Mouse (Mus musculus): ENCODE measurements around the gene Arhgap10.
A peak's percentile ranks its signal among the peaks of the same experiment; 100 is the strongest.

The Arhgap10 gene

DNA sequence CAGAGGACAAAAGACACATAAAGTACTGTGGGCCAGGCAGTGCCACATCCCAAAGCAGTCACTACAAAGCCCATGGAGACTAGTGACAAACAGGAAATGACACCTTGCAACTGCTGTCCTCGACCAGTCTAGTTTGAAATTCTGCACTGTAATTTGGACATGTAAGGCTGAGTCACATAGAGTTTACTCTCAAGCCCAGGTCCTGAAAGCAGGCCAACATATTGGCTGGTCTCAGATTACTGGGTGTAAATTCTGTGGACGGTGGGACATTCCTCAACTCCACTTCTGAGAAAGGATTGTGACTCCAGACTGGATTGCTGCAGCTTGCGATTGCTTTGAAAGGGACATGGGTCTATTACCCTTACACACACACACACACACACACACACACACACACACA lies 229.7 kb downstream of the Arhgap10 start:
- no peak for DNase-seq (ENCODE audit: low read depth, low spot score)

DNA sequence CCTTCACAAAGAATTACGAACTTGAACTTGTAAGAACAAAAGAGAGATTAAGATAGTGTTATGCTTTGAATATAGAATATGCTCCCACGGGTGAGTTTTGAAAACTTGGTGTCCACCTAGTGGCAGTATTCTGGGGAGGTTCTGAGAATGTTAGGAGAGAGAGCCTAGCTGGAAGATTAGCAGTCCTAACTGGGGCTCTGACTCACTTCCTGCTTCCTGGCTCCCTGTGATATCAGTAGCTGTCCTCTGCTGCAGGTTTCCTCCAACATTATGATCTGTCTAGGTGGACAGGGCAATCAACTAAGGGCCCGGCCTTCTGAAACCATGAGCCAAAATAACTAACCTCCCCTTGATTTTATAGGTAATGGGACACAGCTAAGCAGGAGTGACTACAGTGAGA lies 233.3 kb downstream of the Arhgap10 start:
- DNase-seq (ENCODE audit: low read depth, low spot score): no peak

DNA sequence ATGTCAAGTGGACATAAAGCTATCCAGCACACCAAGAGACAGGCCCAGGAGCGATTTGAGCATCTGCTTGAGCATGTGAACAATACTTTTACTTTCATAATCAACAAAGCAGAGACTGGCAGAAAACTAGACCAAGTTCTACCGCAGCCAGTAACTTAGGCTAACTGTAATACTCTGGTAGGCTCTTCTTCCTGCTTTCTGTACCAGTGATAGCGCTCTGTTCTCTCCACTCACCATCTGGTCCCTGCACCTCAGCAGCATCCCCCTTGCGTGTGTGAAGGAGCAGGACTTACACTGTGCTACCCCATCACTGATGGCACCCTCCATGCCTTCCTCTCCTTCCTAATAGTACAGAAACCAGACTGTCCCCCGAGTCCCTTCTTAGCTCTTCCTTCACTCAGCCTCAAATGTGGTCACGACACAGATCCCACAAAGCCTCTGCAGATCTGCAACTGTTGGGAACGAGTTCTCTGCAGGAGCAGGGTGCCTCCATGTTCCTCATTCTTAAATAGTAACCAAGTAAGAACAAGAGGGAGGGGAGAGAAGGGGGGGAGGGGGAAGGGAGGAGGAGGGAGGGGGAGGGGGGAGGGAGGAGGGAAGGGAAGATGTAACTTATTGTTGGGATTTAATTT lies 235.0 kb downstream of the Arhgap10 start:
- no peak for DNase-seq (ENCODE audit: low read depth, low spot score)

DNA sequence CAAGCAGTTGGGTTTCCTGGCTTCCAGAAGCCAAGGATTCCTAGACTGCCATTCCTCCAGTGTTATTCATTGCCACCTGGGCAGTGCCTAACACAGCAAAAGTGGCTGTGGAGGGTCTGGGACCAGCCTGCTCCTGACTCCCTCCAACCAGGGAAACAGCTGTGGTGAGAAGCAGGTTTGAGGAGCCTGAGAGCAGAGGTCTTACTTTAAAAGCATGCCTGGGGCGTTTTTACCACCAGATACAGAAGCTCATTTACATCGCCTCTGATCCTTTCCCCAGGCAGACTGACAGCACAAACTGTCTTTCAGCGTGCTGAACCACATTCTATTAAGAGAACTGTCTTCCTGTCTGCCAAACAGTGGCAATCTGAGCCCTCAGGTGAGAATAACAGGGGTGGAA lies 237.8 kb downstream of the Arhgap10 start:
- DNase-seq (ENCODE audit: low read depth, low spot score): no peak

DNA sequence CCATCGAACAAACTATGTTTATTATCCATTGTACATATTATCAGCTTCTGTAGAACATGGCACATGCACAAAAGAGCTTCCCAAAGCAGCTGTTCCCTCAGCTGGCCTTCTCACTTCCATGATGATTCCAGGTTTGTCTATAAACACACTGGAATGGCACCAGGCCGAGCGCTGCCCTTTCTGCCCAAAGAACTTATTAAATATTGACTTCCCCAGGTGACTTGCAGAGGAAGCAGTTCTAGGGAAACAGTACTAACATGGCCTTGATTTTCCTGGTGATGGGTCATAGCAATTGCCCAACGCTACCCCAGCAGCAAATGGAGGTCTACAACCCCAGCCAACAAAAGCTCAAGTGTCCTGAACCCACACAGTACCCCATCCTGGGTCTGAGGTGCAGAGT lies 239.5 kb downstream of the Arhgap10 start:
- no peak for DNase-seq (ENCODE audit: low read depth, low spot score)

DNA sequence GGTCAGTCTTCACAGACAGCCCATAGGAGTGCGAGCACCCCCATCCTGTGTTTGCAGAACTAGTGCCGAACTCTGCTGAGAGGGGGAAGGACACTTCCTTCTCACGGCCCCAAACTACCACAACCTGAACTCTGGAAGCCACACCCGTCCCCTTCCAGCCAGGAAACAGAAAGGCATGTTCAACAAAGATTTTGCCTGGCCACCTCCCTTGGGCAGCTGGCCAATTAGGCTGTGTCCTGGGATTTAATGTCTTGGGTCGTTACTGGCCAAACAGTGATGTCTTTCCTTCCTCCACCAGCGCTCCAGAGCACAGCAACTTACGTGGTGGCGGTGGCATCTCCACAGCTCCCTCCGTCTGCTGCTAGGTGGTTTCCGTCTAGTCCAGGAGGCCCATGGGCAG lies 240.9 kb downstream of the Arhgap10 start:
- DNase-seq (ENCODE audit: low read depth, low spot score): no peak

DNA sequence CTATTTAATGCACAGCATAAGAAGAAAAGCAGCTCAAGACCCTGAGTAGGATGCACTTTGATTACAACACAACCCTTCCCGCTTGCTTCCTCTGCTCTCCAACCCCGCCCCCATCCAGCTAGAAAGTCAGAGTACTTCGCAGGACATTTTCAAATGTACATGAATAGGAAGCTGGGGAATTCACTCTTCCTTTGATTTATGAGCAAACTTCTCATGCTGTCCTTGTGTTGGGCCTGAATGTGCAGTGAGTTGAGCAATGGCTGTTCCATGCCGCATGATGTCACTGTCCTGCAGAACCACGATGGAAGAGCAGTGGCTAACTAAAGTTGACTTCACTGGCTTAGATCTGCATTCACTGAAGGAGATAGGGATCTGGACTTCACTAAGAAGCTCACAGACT lies 242.2 kb downstream of the Arhgap10 start:
- no peak for DNase-seq (ENCODE audit: low read depth, low spot score)

DNA sequence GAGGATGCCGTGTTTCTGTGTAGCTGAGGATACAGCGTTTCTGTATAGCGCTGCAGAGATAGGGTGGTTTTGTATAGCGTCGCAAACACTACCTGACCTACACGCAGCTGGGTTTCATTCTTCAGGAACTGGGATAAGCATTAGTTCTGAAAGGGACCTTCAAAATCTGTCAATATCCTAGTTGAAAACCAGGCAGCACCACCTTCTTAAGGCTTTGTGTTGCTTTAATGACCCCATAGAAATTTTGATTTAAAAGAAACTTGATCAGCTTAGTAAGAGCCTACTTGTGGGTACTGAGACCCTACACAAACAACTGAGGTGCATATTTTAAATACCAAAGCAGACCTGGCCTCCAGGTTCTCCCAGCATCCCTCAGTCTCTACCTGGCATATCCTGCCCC lies 245.6 kb downstream of the Arhgap10 start:
- DNase-seq (ENCODE audit: low read depth, low spot score): peak; percentile 53

DNA sequence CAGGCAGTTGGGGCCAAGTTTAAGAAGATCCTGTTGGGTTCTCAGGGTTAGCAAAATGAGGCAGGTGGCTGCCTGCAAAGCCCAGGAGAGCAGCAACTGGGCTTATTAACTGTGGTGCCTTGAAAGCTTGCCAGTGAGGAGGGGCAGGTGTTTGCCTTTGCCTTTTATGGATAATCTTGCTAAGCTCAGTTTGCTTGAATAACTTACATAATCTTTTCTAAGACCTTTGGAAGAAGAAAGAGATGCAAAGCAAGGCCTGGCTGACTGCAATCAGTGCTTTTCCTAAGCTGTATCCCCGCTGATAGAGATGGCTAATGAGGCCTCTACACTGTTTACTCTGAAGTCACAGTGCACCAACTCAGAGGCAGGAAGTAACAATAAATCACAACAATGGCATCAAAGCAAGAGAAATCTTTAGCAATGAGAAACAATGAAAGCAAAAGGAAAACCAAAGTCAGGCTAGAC lies 249.8 kb downstream of the Arhgap10 start:
- DNase-seq (ENCODE audit: low read depth, low spot score): no peak

DNA sequence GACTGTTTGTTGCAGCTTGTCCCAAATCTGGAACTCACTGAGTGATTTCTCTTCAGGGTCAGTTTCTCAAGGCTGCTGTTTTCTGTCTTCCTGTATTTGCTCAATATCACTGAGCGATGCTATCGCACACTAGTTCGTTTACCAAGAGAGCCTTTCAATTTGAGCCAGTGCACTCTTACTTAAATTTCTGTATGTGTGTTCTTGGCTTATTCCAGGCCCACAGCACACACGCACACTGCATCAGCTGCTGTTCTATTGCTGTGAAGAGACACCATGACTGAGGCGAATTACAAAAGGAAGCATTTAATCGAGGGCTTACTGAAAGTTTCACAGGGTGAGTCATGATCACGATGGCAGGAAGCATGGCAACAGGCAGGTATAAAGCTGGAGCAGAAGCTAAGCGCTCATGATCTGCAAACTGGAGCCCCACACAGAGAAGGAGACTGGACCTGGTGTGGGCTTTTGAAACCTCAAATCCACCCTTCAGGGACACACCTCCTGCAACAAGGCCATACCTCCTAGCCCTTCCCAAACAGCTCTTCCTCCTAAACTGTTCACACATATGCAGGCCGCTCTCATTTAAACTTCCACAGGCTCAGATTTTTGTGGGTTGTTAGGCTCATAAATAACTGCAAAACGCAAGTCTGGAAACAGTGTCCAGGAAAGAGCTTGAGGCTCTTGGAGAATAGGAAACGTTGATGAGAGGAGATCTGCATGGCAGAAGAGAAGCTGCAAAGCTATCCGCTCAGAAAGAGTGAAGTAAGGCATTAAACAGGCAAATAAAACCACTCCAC lies 255.3 kb downstream of the Arhgap10 start:
- no peak for DNase-seq (ENCODE audit: low read depth, low spot score)

DNA sequence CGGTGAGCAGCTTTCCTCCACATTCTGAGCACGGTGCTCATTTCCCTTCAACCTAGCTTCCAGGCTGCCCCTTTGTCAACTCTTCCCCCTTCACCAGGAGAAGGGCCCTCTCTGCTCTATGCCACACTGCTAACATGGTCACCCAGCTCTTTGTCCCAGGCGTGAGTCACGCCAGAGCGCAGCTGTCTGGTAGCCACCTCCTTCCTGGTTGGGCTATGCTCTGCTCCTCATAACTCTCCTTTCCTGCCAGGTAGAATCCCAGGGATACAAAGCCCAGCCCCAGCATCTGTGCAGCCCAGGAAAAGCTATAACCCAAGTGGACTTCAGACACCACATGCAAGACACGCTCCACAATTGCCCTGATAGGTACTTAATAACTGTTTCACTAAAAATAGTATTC lies 256.5 kb downstream of the Arhgap10 start:
- no peak for DNase-seq (ENCODE audit: low read depth, low spot score)

DNA sequence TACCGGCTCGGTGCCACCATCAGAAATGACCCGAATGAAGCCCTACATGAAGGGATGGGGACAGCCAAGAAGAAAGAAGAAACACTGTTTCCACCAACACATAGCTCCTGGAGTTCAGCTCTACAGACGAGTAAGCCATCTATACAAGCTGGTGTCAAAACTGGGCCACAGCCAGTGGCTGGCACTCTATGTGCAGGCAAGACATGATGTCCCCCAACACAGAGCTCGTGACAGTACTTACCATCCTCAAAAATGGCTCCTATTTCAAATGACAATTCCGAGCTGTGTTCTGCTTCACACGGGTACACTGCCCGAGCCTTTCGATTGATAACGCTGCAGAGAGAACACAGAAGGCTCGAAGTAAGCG lies 260.7 kb downstream of the Arhgap10 start:
- DNase-seq (ENCODE audit: low read depth, low spot score): no peak

DNA sequence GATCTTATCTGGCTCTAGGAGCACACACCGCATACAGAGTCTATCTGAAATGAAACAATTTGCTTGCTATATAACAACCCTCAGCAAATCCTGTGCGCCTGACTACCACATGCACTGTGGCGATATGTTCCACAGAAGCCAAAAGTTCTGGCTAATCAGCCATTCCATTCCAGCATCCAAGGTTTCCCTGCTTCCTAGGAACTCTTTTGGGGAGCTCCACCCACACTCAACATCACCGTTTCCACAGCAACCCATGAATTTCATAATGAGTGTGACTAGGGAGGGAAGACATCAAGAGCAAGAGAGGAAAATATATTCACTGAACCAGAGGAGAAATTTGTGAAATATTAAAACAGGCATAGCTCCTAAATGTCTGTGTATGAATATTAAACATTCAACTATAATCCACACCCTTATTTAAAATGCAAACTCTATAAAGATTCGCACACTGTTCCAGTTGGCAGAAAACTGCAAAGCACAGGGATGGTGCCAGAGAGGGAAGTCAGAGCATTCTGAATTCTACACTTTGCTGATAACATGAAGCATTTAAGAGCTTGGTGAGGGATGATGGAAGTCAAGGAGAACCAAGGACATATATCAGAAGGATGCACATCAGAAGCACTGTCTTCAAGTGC lies 261.2 kb downstream of the Arhgap10 start:
- no peak for DNase-seq (ENCODE audit: low read depth, low spot score)

DNA sequence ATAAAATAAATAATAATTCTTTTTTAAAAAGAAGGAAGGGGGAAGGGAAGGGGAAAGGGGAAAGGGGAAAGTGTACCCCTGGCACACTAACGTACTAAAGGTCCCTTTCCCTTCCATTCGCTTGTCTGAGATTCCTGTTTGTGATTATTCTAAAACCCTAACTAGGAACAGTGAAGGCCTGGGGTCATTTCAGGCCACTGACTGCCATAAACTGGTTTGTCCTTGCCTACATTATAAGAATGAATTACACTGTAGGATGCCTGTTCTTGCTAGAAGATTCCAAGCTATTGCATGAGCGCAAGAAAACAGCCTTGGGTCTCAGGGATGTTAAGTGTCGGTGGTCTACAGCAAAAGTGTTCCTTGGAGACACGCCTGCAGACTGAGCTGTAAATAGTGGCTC lies 263.3 kb downstream of the Arhgap10 start:
- no peak for DNase-seq (ENCODE audit: low read depth, low spot score)

DNA sequence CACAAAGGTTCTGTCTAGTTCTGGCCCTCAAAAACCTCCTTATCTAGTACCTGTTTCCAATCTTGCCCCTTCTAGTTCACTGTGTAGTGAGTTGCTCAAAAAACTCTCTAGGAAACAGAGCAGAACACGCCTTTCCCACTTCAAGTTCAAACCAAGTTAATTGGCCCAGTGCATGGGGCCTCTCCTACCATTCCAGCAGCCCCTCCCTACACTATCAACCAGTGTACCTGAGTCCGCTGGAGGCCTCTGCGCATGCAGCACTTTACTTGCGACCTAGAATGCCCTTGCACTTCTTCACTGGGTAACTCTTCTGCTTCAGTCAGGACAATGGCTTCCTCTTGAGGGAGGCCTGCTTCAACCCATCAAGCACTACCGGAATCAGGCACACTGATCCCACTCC lies 266.6 kb downstream of the Arhgap10 start:
- DNase-seq (ENCODE audit: low read depth, low spot score): no peak

DNA sequence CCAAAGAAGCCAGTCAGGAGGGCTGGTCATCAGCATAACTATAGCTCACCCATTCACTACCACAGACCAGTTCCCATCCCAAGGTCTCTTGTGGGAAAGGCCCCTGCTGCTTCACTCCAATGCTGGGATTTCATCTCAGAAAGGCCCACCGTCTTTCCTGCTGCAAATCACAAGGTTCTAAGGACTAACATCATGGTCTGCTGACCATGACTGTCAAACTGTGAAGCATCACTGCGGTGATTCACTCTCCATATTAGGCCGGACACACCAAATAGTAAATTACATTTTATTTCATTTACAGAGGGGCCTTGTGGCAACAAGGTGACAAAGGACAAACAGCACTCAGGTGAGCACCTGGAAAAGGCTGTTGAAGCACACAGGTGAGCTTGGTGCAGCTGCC lies 267.7 kb downstream of the Arhgap10 start:
- peak; percentile 39 for DNase-seq (ENCODE audit: low read depth, low spot score)

DNA sequence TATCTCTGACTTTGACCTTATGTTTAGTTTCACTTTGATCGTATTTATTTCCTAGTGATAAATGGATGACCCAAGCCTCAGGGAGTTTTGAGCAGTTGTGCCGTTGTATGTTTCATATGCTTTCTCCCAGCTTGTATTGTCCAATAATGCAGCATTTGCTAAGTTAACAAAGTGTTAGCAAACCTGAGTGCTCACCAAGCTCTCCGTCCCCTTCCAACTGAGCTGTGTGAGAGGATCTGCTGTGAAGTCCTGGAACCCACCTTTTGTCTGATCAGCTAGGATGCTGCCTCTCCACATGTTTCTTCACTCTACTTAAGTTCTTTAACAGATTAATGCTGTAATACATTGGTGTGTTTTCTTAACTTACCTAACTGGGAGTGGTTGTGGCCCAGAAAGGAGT lies 276.4 kb downstream of the Arhgap10 start:
- no peak for DNase-seq (ENCODE audit: low read depth, low spot score)

DNA sequence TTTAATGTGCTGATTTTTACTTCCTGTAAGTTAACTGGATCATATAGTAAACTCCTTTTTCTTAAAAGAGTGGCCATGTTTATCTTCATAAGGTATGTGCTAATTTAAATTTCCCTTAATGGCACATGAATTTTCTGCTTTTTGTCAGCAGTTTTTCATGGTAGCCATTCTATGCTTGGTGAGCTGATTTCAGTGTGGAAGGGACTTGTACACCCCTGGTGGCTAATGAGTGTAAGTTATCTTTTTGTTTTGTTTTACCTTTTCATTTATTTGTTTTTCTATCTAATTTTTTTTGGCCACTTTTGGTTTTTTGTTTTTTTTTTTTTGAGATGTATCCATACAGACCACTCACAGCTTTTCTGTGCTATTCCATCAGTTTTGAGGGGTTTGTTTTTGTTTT lies 278.3 kb downstream of the Arhgap10 start:
- DNase-seq (ENCODE audit: low read depth, low spot score): no peak

DNA sequence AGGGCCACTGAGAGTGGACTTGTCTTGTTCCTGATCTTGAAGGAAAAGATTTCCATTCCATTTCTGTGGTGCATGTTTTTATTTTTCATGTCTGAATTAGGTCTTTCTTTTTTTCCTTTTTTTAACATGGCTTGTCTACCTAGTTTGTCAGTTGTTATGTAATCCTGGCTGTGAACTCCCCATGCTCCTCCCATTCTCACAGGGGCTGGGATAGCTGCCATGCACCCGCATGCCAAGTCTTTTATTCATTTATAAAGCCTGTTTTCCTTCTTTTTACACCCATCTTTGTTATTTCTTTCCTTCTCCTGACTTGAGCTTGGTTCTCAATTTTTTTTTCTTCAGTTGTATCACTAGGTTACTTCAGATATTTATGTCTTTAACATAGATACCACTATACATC lies 281.1 kb downstream of the Arhgap10 start:
- no peak for DNase-seq (ENCODE audit: low read depth, low spot score)

DNA sequence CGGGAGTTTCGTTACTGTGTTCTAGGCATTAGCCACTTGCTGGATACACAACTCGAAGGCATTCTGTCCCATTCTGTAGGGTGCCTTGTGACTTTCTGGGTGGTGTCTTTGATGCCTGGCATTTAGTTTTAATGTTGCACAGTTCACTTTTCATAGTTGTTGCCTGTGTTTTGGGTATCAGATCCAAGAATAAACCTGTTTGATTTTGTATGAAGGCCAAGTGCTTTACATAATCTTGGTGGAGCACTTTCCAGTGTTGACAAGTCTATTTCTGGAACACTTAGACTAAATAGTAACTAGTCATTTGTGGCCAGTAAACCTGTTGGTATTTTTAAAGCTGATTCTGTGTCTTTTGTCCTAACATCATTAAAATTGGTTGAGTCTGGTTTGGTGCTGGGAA lies 285.3 kb downstream of the Arhgap10 start:
- DNase-seq (ENCODE audit: low read depth, low spot score): no peak

DNA sequence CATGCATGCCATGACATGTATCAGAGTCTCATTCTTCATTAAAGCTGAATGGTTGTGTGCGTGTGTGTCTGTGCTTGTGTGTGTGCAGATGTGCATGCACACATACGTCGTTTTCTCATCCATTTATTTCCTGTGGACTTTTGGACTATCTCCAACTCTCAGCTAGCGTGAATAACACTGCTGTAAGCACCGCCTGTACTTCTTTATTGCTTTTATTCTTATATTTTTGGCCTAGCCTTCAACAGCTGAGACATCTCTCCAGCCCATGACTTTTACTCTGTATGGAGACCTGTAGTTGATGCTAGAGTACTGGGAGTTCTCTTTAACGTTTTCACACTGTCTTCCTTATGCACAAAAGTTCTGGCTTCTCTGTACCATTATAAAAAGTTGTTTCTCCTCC lies 285.9 kb downstream of the Arhgap10 start:
- no peak for DNase-seq (ENCODE audit: low read depth, low spot score)

DNA sequence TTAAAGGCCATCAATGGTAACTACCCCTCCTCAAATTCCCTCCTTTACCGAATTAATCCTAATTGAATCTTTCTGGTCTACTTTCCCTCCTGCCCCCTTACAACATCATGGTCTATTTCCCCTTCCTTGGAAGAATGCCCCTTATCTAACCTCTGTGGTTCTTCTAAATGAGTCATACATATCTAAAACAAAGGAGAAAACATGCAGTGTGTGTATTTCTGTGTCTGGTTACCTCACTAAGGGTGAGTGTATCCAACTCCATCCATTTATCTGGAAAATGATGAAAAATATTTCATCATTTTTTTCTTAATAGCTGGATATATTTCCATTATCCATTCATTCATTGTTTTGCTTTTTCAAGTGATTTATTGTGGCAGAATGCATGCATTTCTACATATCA lies 286.5 kb downstream of the Arhgap10 start:
- no peak for DNase-seq (ENCODE audit: low read depth, low spot score)

DNA sequence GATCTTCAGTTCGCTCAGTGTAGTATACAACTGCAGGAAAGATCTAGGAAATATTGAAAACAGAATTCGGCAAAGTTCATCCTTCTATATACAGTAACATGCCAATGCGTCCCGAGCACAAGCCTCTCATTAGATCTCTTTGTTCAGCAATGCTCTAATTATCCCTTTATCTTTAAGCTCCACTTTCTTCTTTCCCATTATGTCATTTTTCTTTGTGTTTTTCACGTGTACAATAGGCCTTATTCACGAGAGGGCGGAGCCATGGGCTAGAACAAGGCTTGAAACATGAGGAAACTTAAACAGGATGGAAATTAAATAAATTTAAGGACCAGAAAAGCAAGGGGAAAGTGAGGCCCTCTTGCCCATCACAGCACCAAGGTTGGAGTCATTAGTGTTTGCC lies 289.1 kb downstream of the Arhgap10 start:
- no peak for DNase-seq (ENCODE audit: low read depth, low spot score)
